Mouse (Mus musculus): Measurements from ENCODE around the gene Kcnma1.

Gene Kcnma1

GRCm38 (mm10) chr14:23854946-23855345 lies 159.3 kb downstream of the Kcnma1 start:
- DNase-seq (ENCODE audit: low spot score) = no peak

- no peak for DNase-seq (ENCODE audit: low spot score)
These were observed 165.7 kb downstream of the Kcnma1 start for GRCm38 (mm10) chr14:23848529-23849141.

GRCm38 (mm10) chr14:23846706-23847105 lies 167.6 kb downstream of the Kcnma1 start:
- DNase-seq (ENCODE audit: low spot score) = no peak

DNA sequence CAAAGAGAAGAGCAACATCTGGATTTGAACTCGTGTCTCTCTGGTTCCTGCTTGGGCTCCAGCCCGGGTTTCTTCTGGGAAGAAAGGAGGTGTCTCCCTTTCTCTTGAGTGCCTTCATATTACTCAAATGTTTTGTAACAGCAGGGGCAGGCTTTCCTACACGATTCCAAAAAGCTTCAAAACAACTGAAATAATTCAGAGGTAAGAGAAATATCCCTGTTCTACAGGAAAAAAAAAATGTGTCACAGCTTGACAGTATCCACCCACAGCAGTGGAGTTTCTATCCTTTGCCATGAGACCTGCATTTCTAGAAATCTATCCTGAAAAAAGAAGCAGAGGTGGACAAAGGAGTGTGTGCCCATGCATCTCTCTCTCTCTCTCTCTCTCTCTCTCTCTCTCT lies 172.3 kb downstream of the Kcnma1 start:
- no peak for DNase-seq (ENCODE audit: low spot score)

- DNase-seq (ENCODE audit: low spot score) = no peak
These were observed 174.7 kb downstream of the Kcnma1 start for GRCm38 (mm10) chr14:23839613-23840012.

GRCm38 (mm10) chr14:23835387-23836111 lies 178.7 kb downstream of the Kcnma1 start:
- DNase-seq (ENCODE audit: low spot score) = peak; percentile 62

DNA sequence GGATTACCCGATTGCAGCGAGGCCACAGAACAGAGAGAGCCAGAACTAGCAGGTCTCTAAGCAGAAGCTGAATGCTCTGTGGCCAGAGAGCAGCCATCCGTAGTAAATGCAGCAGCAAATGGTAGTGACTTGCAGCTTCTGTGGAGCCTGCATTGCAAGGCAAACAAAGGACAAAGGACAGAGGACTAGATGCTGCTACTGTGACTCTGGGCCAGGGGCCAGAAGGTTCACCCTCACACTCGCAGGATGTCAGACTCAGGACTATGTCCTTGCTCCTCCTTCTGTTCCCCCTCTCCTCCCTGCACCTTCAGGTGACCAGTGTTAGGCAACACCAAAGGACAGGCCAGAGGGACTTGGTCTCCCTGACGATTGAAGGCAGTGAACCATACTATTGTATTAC lies 183.0 kb downstream of the Kcnma1 start:
- DNase-seq (ENCODE audit: low spot score) = no peak

- no peak for DNase-seq (ENCODE audit: low spot score)
These were observed 184.0 kb downstream of the Kcnma1 start for GRCm38 (mm10) chr14:23830316-23830715.

GRCm38 (mm10) chr14:23828711-23829320 lies 185.5 kb downstream of the Kcnma1 start:
- no peak for DNase-seq (ENCODE audit: low spot score)

GRCm38 (mm10) chr14:23824937-23825336 lies 189.4 kb downstream of the Kcnma1 start:
- DNase-seq (ENCODE audit: low spot score) = no peak

DNA sequence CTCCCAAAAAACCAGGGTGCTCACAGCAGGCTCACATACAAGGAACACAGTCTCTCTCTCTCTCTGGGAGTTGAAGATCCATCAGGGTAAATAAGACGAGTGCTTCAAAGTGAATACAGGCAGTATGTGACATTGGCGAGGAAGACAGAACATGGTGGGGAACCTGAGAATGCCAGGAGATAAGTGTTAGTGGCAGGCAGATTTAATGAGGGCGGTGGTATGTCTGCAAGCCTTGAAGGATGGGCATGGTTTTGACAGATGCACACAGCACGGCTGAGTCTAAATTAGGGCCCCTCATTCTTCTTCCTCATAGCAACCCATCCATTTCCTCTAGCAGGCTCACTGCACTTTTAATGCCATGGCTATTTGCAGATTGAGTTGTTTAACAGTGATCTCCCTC lies 190.0 kb downstream of the Kcnma1 start:
- DNase-seq (ENCODE audit: low spot score) = no peak

- no peak for DNase-seq (ENCODE audit: low spot score)
These were observed 196.7 kb downstream of the Kcnma1 start for GRCm38 (mm10) chr14:23817585-23817984.

DNA sequence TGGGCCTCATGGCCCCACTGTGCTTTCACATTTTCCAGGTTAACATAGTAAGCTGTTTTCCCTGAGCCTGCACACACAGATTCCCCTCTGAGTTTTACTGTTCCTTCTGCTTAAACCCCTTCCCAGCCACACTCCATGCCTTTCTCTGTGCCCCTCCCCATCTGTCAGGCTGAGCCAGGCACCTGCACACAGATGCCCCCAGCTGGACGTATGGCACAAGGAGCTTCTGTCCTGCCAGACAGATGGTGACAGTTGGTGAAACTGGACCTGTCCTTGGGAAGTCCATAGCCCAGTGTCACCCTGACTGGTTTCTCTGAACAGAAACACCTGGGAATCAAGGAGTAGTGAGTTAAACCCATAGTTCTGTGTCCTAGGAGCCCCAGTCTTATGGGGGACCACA lies 204.2 kb downstream of the Kcnma1 start:
- DNase-seq (ENCODE audit: low spot score) = no peak

DNA sequence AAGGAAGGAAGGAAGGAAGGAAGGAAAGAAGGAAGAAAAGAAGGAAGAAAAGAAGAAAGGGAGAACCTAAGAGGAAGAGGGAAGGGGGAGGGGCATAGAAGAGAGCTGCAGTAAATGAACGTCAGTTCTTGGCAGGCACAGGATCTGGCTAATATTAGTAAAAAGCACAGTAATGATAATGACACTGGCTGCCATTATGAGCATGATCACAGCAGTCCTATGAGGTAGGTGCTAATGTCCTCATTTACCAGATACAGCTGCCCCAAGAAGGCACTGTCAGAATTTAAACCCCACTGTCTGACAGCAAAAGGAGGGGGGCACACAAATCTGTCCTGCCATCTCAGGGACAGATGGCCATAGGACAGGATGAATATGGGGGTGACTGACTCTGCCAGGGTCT lies 205.2 kb downstream of the Kcnma1 start:
- no peak for DNase-seq (ENCODE audit: low spot score)

GRCm38 (mm10) chr14:23806378-23806777 lies 207.9 kb downstream of the Kcnma1 start:
- no peak for DNase-seq (ENCODE audit: low spot score)

- DNase-seq (ENCODE audit: low spot score) = no peak
These were observed 217.4 kb downstream of the Kcnma1 start for GRCm38 (mm10) chr14:23796878-23797277.

DNA sequence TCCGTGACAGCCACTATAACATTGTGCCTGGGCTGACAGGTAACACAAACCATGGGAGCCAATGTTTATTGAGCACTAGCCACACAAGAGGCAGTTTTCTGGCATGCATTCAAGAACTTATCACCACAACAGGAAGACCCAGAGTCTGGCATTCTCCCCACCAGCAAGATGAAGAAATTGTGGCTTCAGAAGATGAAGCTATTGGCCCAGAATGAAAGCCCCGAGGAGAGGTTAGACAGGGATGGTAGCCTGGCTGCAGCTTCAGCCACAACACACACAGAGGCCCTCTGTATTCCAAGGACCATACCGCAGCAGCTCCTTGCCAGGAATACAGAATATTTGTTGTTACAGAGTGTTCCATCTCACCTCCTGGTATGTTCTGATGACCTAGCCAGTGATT lies 221.6 kb downstream of the Kcnma1 start:
- no peak for DNase-seq (ENCODE audit: low spot score)

DNA sequence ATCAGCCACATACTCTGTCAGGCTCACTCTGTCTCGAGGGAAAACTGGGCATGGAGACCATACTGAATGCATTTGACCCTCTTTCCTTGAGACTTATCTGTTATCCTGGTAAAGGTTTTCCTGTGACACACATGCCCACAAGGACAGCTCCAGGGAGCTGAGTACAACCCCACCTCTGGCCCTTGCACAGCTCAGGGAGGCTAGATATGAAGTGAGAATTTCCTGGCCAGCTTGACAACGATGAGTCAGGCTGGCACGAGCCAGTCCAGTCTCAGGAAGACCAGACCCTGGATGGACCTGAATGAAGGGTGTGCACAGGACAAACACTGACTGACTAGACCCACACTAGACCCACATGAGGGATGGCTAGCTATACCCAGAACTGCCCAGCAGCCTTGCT lies 222.2 kb downstream of the Kcnma1 start:
- DNase-seq (ENCODE audit: low spot score) = no peak

GRCm38 (mm10) chr14:23791261-23791691 lies 223.0 kb downstream of the Kcnma1 start:
- DNase-seq (ENCODE audit: low spot score) = peak; percentile 62

- no peak for DNase-seq (ENCODE audit: low spot score)
These were observed 227.6 kb downstream of the Kcnma1 start for GRCm38 (mm10) chr14:23786687-23787073.

DNA sequence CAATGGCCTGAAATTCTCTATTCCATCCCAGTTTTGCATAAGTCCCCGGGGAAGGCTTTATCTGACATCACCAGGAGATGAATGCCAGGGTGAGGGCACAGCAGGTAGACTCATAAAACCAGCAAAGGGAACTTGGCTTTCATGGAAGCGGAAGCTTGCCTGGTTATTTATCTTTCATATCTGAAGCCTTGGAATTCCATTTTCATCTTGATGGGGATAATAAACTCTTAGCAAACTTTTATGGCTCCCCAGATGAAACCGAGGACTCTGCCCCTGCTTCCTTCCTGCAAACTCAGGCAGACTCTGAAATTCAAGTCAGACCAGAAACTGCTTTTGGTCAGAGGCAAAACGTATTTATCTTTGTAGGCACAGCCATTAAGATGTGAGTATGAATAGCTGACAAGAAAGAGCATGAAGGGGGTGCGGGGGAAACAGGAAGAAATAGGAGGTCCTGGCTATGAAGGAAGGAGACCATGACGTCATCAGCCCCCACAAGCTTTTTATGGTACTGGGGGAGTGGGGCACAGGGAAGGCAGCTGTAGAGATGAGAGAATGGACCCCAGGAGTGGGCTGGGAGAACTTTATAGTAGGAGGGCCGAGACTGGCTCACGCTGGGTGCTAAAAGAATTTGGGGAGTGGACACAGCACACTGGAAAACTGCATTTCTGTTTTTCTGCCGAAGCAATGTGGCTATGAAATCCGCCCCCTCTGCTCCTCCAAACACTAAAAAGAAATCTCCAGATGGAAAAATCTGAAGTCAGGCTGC lies 228.2 kb downstream of the Kcnma1 start:
- no peak for DNase-seq (ENCODE audit: low spot score)

- no peak for DNase-seq (ENCODE audit: low spot score)
These were observed 231.3 kb downstream of the Kcnma1 start for GRCm38 (mm10) chr14:23782845-23783609.

All from ovary, postnatal 36 days (tissue).